Mouse (Mus musculus) adrenal gland, postnatal 4 days (tissue): Measurements from ENCODE around the gene Cfap300. TPM values are rescaled to one million over a fixed set of nuclear protein-coding genes. Genes with fewer than 3 reads are reported as not detected.

Experiments used
- DNase-seq, 2 experiments: peaks; one replicate each; pipeline ENCODE4 v3.0.0; 2021 to 2022; ENCODE audit warnings: low spot score in 2 of 2, mixed read lengths in 2 of 2
- long read RNA-seq, 2 experiments: library from polyadenylated mRNA; stranded (forward); transcript quantifications; one replicate each; pipeline ENCODE4 v2.0.0; 2021
- total RNA-seq, 2 experiments: library from RNA; stranded (reverse); gene quantifications; 2 replicates each; pipeline ENCODE4 v1.2.3; 2021

The Cfap300 gene
- 1 to 10 TPM; 6.0 to 6.6 TPM for total RNA-seq
- long read RNA-seq, experiment 1, partial matches to known transcripts: 1 of 1 reads
- long read RNA-seq, experiment 1, other reads (novel, unspliced or antisense): 0 of 1 reads
- long read RNA-seq, experiment 2, partial matches to known transcripts: 0 of 4 reads
- long read RNA-seq, experiment 2, other reads (novel, unspliced or antisense): 2 of 4 reads

- DNase-seq: peak; percentile 84 to 93
Observed at GRCm38 (mm10) chr9:8042338-8043043, at the start of gene Cfap300. Gene Cfap300, minus strand, starts transcription at chr9:8042823.

GRCm38 (mm10) chr9:8078882-8079281 lies 36.3 kb upstream of the Cfap300 start:
- no peak for DNase-seq

DNA sequence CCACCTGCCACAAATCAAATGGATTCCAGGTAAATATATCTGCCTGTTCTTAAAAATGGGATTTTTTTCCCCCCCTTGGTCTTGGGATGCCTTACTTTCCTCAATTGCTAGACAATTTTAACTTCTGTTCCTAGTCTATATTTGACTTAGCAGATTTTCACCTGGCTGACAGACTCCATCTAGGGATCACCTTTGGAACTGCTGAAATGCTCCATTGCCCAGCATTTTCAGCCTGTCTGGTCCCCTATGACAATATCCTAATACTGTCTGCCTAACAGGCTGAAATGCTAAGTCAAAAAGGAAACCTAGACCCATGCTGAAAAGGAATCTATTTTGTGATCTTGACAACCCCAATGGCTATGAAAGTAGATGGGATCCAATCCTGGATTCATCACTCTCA lies 31.7 kb upstream of the Cfap300 start:
- DNase-seq: no peak

GRCm38 (mm10) chr9:8073203-8073755 lies 30.7 kb upstream of the Cfap300 start:
- no peak for DNase-seq

DNA sequence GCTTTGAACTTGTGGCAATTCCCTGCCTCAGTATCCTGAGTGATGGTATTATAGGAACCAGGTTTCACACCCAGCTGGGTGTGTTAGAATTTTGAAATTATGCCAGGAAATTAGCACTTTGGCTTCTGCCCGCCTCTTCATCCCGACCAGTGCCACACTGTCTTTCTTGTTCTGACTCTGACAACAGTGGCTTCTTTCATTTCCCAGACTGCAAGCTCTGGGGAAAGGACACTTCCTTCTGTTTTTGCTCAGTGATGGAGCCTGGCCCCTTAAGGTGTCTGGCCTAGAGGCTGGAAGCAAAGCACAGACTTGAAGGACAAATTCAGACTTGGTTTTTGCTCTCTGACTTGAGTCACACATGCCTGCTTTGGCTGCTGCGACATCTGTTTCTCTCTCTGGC lies 17.0 kb upstream of the Cfap300 start:
- DNase-seq: no peak

DNA sequence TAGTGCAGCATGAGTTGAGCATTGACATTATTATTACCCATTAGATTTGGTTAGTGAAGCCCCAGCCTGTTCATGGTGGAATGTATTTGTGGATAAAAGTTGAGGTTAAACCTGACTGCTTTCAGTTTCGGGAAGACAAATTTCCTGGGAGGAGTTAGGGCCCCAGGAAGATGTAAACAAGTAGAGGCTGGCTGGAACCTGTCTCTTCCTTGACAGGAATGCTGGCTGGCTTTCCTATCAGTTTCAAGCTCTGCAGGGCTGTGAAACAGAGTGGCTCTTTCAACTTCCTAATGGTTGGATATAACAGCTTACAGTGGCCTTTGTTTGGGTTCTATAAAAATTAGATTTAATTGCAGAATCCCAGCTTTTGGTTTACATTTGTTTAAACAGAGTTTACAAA lies 12.2 kb upstream of the Cfap300 start:
- DNase-seq: no peak

- DNase-seq: no peak
Observed at GRCm38 (mm10) chr9:8043044-8043387, 393 bp upstream of the Cfap300 start.

GRCm38 (mm10) chr9:8035546-8035945 lies 7.1 kb downstream of the Cfap300 start:
- no peak for DNase-seq

DNA sequence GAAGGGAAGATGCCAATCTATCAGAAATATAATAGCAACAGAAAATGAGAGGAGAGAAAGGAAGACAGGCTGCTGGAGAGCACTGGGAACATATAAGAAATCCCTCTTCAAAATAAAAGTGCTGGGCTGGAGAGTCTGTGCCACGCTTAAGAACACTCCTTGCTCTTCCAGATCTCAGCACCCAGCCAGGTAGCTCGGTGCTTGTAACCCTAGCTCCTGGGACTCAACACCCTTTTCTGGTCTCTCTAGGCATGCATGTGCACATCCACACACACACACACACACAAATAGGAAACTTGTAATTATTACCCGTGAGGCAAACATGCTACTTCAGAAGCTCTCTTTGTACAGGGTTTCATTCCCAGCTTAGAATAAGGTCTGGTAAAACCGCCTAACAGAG lies 7.5 kb downstream of the Cfap300 start:
- no peak for DNase-seq

DNA sequence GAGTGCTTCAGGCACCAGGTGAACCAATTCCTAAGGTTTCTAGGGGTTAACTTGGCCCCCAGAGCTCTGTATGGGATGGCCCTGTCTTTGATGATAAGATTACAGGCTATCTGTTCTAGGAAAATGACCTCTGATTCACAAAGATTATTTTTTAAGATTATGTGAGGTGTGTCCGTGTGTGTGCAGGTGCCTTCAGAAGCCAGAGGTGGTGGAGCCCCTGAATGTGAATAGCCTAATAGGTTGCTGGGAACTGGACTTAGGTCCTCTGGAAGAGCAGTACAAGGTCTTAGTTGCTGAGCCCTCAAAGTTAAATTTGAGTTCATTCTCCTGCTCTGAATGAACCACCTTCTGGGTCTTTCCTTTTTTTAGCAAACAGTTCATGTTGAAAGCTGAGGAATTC lies 8.5 kb downstream of the Cfap300 start:
- no peak for DNase-seq

DNA sequence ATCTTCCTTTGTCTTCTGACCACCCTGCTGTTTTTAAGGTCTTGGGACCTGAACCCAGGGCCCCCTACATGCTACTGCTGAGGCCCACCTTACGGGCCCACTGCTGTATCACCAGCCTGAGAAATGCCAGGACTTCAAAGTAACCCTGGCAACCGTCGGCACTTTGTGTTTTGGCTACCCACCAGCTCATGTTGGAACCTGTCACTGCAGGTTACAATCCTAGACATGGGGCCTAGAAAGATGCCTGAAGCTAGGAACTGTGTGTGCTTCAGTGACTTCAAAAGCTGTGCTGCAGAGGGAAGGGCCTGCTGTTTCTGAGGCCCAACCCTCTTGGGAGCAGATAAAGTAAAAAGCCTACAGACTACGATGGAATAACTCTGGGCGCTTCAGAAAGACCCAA lies 9.8 kb downstream of the Cfap300 start:
- DNase-seq: no peak

DNA sequence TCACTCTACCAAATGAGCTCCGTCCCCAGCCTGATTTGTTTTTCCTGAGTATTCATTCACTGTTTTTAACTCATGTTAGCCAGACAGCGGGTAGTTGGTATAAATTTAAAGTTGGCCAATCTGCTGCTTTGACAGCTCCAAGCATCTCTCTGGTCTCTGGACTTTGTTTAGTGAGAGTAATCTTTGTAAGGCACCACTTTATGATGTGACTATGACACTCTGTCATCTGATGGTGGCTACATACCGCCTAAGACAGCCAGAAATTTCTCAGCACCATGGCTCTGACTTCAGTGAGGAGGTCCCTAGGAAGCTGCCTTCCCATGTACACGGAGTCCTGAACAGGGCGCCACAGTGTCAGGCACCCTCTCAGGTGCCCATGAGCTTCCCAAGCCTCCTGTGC lies 24.0 kb downstream of the Cfap300 start:
- DNase-seq: no peak

DNA sequence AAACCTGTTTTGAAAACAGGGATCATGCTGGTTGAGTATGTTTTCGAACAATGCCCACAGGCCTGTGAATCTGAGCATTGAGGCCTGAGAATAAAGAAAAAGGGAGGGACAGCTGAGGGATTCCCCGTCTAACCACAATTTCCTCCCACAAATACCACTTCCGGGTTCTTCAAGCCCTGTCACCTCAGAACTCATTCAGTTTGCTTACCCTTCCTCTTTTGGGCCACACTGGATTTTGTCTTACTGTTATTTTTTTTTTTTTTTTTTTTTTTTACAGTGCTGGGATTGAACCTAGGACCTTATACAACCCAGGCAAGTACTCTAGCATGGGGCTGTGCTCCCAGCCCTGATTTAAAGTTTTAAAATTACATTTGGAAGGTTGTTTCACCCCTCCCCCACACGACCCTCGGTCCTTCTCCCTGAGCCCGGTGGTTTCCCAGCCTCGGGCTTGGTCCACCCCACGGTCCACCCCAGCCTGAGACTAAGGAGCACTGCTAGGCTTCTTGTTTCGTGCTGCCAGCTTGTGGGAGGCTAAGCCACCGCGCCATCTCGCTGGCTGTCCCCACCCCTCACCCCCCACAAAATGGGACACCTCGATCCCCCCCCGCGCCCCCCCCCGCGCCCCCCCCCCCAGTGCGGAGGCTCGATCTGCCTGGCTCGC lies 25.2 kb downstream of the Cfap300 start:
- DNase-seq: no peak

DNA sequence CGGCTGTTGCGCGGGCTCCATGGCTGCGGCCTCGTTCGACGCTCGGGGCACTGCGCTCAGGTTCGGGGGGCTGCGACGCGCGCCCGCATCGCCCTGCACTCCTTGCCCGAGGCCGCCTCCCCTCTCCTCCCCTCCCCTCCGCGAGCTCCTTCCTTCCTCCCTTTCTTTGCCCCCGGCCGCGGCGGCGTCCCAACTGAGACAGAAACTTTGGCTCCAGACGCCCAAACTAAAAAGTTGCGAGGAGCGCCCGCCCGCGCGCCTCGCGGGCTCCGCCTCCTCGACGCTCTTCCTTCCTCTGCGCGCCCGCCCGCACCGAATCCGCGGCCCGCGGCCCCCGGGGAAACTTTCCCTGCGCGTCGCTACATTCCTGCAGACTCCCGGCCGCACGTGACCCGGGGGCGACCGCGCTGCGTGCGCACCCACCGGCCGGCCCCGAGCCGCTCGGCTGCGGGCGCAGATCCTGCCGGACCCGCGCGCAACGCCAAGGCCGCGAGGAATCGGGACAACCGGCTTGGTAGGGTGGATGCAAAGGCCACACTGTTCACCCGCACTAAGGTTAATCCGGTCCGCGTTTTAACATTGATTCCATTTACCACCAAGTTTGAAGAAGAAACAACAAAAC lies 38.1 kb downstream of the Cfap300 start, which contains the start of gene Yap1:
Gene Yap1 (minus strand): TSS at position 227 of the 622 bp plus-strand sequence.
- DNase-seq: peak; percentile 71 to 79

DNA sequence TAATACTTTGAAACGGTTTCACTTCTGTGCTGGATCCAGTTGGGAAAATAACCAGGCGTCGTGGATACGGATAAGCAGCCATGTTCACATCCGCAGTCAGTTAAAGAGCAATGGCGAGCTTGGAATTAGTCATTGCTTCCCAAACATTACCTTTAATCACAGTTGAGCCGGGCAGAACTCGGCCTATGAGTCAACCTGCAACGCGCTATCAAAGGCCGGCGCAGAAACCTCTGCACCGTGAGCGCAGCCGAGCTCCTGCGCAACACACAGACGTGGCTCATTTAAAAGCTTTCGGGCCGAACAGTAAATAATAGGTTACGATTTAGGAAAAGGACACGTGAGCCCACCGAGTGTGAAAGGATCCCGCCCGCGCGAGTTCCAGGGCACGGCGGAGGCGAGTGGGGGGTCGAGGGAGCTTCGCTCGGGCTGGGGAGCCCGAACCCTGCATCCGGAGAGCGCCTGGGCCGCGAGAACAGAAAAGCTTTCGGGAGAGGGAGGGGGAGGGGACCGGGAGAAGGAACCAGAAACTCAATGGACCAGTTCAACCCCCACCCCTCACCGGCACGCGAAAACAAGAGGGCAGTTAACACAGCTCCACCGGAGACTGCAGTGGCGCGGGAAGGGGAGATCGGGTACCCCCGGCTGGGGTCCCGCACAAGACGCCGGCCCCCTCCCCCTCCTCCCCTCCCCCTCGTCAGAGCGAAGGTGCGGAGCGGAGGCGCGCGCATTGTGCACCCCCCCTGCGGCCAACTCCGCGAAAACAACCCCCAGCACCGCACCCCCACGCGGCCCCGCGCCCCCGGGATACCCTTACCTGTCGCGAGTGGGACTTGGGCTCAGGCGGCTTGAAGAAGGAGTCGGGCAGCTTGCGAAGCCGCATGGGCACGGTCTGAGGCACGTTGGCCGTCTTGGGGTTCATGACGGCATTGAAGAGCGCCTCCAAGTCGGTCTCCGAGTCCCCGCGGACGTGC lies 39.0 kb downstream of the Cfap300 start:
- DNase-seq: peak; percentile 39 to 50

DNA sequence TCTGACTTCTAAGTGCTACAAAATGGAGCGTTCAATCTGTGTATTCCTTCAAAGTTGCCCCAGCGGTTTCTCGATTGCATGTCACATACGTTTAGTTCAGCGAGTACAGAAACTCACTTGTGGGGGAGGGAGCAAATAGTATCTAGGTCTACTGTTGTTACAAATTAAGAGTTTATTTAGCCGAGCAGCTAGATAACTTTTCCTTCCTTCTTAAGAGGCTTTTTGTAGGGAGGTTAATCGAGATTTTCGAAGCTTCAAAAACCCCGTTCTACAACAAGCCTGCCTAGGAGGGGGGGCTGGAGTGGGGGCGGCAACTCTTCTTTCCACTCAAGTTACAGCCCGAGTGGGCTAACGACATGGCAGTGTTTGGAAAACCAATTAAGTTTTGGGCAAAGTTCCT lies 39.8 kb downstream of the Cfap300 start:
- DNase-seq: no peak

- DNase-seq: no peak
Observed at GRCm38 (mm10) chr9:8001352-8001751, 41.3 kb downstream of the Cfap300 start.

- no peak for DNase-seq
Observed at GRCm38 (mm10) chr9:7994275-7994674, 48.3 kb downstream of the Cfap300 start.

DNA sequence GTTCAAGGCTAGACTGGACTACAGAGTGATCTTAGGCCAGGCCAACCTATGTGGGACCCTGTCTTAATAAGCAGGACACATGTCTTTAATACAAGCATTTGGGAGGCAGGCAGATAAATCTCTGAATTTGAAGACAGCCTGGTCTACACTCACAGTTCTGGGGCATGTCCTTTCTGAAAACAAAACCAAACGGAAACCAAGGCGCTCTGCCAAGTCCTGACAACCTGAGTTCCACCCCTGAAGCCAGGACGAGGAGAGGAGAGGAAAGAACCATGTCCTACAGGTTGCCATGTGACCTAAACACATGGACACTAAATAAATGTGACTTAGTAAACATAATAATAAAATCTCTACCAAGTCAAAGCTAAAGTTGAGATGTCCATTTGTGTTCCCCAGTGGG lies 50.0 kb downstream of the Cfap300 start:
- no peak for DNase-seq

- DNase-seq: no peak
Observed at GRCm38 (mm10) chr9:7990897-7991296, 51.7 kb downstream of the Cfap300 start.

DNA sequence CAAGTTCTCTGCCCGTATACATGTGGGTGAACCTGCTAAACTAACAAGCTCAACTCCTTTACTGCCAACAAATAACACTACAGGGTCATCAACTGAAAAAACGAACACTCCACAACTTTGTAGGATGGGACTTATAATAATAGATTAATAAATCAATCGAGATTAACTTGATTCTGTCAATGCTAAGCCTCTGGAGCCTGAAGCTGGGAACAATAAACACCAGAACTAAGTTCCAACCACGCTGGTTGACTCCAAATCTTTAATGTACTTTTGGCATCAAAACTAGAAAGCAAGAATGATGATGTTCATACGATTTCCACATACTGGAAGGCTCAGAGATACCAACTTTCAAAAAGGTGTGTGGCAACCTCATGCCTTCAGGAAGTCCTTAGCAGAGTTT lies 55.5 kb downstream of the Cfap300 start:
- no peak for DNase-seq
